ENCODE assay signal across 8 mouse cellular contexts in genomic region chr1:136627591-136627990, GRCm38 (mm10). TPM values are rescaled to one million over a fixed set of nuclear protein-coding genes. Genes with fewer than 3 reads are reported as not detected.
DNase-seq lines count a peak whose midpoint lies in the region; ATAC-seq and TF ChIP-seq lines count a peak whose summit lies in the region.

No protein-coding gene starts in this region.

- H3K27ac ChIP-seq in heart, postnatal 0 days (ENCODE audit: low read depth), result no peak overlapping the region
- H3K27ac ChIP-seq in embryonic facial prominence, embryonic 13.5 days, result no peak overlapping the region
- H3K27ac ChIP-seq in intestine, embryonic 15.5 days, result no peak overlapping the region
- H3K27ac ChIP-seq in midbrain, embryonic 16.5 days (ENCODE audit: low read length), result no peak overlapping the region

- H3K27me3 ChIP-seq in heart, postnatal 0 days (ENCODE audit: control insufficient read depth, insufficient read depth, low read length), result no peaks in the 10 kb centered on the region
- no peaks in the 10 kb centered on the region for H3K27me3 ChIP-seq in embryonic facial prominence, embryonic 13.5 days
- H3K27me3 ChIP-seq in intestine, embryonic 15.5 days (replicated peaks), result no peaks in the 10 kb centered on the region
- no peaks in the 10 kb centered on the region for H3K27me3 ChIP-seq in midbrain, embryonic 16.5 days (ENCODE audit: control insufficient read depth, insufficient read depth, low read depth, low read length)

- peaks cover 13% of the 10 kb centered on the region for H3K36me3 ChIP-seq in heart, postnatal 0 days (replicated peaks; ENCODE audit: control insufficient read depth, insufficient read depth, low read length)
- H3K36me3 ChIP-seq in embryonic facial prominence, embryonic 13.5 days, result peaks cover 31% of the 10 kb centered on the region
- no peaks in the 10 kb centered on the region for H3K36me3 ChIP-seq in intestine, embryonic 15.5 days
- H3K36me3 ChIP-seq in midbrain, embryonic 16.5 days (ENCODE audit: control insufficient read depth, insufficient read depth, low read length), result peaks cover 18% of the 10 kb centered on the region

- no peak overlapping the region for H3K9ac ChIP-seq in heart, postnatal 0 days (replicated peaks; ENCODE audit: low read depth, low read length)
- no peak overlapping the region for H3K9ac ChIP-seq in embryonic facial prominence, embryonic 13.5 days
- H3K9ac ChIP-seq in intestine, embryonic 15.5 days, result no peak overlapping the region
- no peak overlapping the region for H3K9ac ChIP-seq in midbrain, embryonic 16.5 days (ENCODE audit: low read depth, low read length)

- intact Hi-C loops in heart, postnatal 25 days (cut with DNase I), result loop anchor here (5.0 to 10.0 kb wide), 5 partner anchors 45 to 317 kb away; partner anchors contain the start of gene Ddx59

- peaks cover 33% of the 10 kb centered on the region for H3K4me1 ChIP-seq in heart, postnatal 0 days (ENCODE audit: control insufficient read depth, insufficient read depth)
- H3K4me1 ChIP-seq in embryonic facial prominence, embryonic 13.5 days, result peaks cover 29% of the 10 kb centered on the region
- H3K4me1 ChIP-seq in intestine, embryonic 15.5 days (replicated peaks), result peaks cover 19% of the 10 kb centered on the region
- peaks cover 36% of the 10 kb centered on the region for H3K4me1 ChIP-seq in midbrain, embryonic 16.5 days (ENCODE audit: control insufficient read depth, insufficient read depth, low read length)

- no peak for TF ChIP-seq CTCF in heart, postnatal 0 days (IDR thresholded peaks at IDR 0.05; ENCODE audit: low read depth)

- ATAC-seq in heart, postnatal 0 days (ENCODE audit: insufficient read depth, low read depth), result no peak
- ATAC-seq in embryonic facial prominence, embryonic 13.5 days (ENCODE audit: insufficient number of reproducible peaks, insufficient read depth, low FRiP score, low TSS enrichment, low read depth), result no peak
- no peak for ATAC-seq in intestine, embryonic 15.5 days
- ATAC-seq in midbrain, embryonic 16.5 days, result no peak
- ATAC-seq in cerebellum, adult (ENCODE audit: insufficient number of reproducible peaks, low FRiP score, low TSS enrichment), result no peak

- 79% methylated on average over 5 of the region's 5 CpGs for WGBS in heart, postnatal 0 days
- WGBS in embryonic facial prominence, embryonic 13.5 days, result 94% methylated on average over 5 of the region's 5 CpGs
- WGBS in intestine, embryonic 15.5 days, result 85% methylated on average over 5 of the region's 5 CpGs
- 89% methylated on average over 5 of the region's 5 CpGs for WGBS in midbrain, embryonic 16.5 days

- TF ChIP-seq EP300 in heart, postnatal 0 days (IDR thresholded peaks at IDR 0.05; ENCODE audit: low read depth), result no peak

- peak overlapping the region; percentile 13; the same call in 1 of the 2 replicates for H3K4me2 ChIP-seq in heart, postnatal 0 days (ENCODE audit: low read depth, low read length)
- peak overlapping the region; percentile 34 for H3K4me2 ChIP-seq in embryonic facial prominence, embryonic 13.5 days
- peak overlapping the region; percentile 19; the same call in 1 of the 2 replicates for H3K4me2 ChIP-seq in intestine, embryonic 15.5 days (replicated peaks)
- peak overlapping the region; percentile 36 for H3K4me2 ChIP-seq in midbrain, embryonic 16.5 days (ENCODE audit: low read length)

- H3K9me3 ChIP-seq in heart, postnatal 0 days (replicated peaks; ENCODE audit: control insufficient read depth, low read length), result no peaks in the 10 kb centered on the region
- H3K9me3 ChIP-seq in embryonic facial prominence, embryonic 13.5 days, result no peaks in the 10 kb centered on the region
- no peaks in the 10 kb centered on the region for H3K9me3 ChIP-seq in intestine, embryonic 15.5 days
- H3K9me3 ChIP-seq in midbrain, embryonic 16.5 days (replicated peaks; ENCODE audit: control insufficient read depth, low read length, poor library complexity, severe bottlenecking), result no peaks in the 10 kb centered on the region

- no peak overlapping the region for H3K4me3 ChIP-seq in heart, postnatal 0 days (ENCODE audit: low read depth, low read length)
- peak overlapping the region; percentile 6; the same call in 1 of the 2 replicates for H3K4me3 ChIP-seq in embryonic facial prominence, embryonic 13.5 days
- H3K4me3 ChIP-seq in intestine, embryonic 15.5 days (replicated peaks), result no peak overlapping the region
- no peak overlapping the region; the same call in 1 of the 2 replicates for H3K4me3 ChIP-seq in midbrain, embryonic 16.5 days (ENCODE audit: low read depth, low read length)

- no peak for DNase-seq in heart, postnatal 0 days (ENCODE audit: low spot score)
- no peak for DNase-seq in heart, postnatal 25 days (ENCODE audit: low spot score)
- no peak for DNase-seq in adipocyte (ENCODE audit: low spot score)
- DNase-seq in embryo, embryonic 11 days, result no peak

RNA-seq across cellular contexts. Expression of gene Zfp281, which starts 2.9 kb away (rescaled TPM):
- total RNA-seq in heart, postnatal 0 days (2014; rRNA removed; ENCODE audit: low replicate concordance), result 13.7 and 16.2 TPM in 2 replicates
- polyA plus RNA-seq in heart, postnatal 0 days (2015; fragmentation: Nextera tagmentation; extraction: Ambion mirVana), result 7.4 and 8.3 TPM in 2 replicates
- 10 to 100 TPM; 10.1 to 12.0 TPM for total RNA-seq in heart, postnatal 25 days (2021)
- 25.6 and 26.8 TPM in 2 replicates for polyA plus RNA-seq in embryonic facial prominence, embryonic 13.5 days (2015; fragmentation: Nextera tagmentation; extraction: Ambion mirVana)
- polyA plus RNA-seq in intestine, embryonic 15.5 days (2015; fragmentation: Nextera tagmentation; extraction: Ambion mirVana), result 12.4 and 16.5 TPM in 2 replicates
- polyA plus RNA-seq in midbrain, embryonic 16.5 days (2015; fragmentation: Nextera tagmentation; extraction: Ambion mirVana), result 20.8 and 24.5 TPM in 2 replicates
